25 mouse cellular contexts compared by ENCODE assay signal in the genomic region with DNA sequence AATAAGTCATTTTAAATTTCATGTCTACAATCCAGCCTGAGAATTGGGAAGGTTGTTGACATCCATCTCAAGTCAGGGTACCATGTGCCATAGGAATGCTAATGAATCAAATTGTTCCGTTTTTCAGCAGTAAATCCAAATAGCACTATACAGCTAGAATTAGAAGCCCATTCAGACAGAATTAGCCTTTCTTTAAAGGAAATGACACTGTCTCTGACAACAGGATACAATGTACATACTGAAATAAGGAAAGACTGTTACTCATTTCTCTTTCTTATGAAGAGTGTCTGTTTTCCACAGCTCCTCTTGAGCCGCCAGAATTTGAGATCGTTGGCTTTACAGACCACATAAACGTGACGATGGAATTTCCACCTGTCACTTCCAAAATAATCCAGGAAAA. TPM values are rescaled to one million over a fixed set of nuclear protein-coding genes. Genes with fewer than 3 reads are reported as not detected.
"Had no signal": no experiment of that assay in that cellular context is flagged by ENCODE, and none has a peak within 500 bp of the region (broad histone marks: within the 10 kb centered on the region; RNA-seq: fewer than 3 reads in every experiment).

Gene Gm21970 (plus strand): TSS at position 301 of the 400 bp plus-strand sequence.

- H3K4me1 ChIP-seq: neural tube, embryonic 12.5 days; neural tube, embryonic 13.5 days; neural tube, embryonic 15.5 days; stomach, embryonic 15.5 days had no signal

- H3K27ac ChIP-seq: neural tube, embryonic 12.5 days; neural tube, embryonic 13.5 days; neural tube, embryonic 15.5 days; stomach, embryonic 15.5 days; stomach, postnatal 0 days had no signal

- DNase-seq: retina, postnatal 1 day; right cerebral cortex, adult 18-20 months; right cerebral cortex, postnatal 14 days; right cerebral cortex, postnatal 25 days; right cerebral cortex, postnatal 4 days; spleen, adult 18-20 months; thymus, adult 18-20 months; thymus, adult 2 months; thymus, postnatal 14 days; thymus, postnatal 25 days; thymus, postnatal 36 days; thymus, postnatal 4 days had no signal

- H3K9ac ChIP-seq: neural tube, embryonic 12.5 days; neural tube, embryonic 13.5 days; neural tube, embryonic 15.5 days; stomach, embryonic 15.5 days had no signal

- H3K4me2 ChIP-seq: neural tube, embryonic 12.5 days; neural tube, embryonic 13.5 days; neural tube, embryonic 15.5 days; stomach, embryonic 15.5 days had no signal

- H3K27me3 ChIP-seq: neural tube, embryonic 12.5 days; neural tube, embryonic 13.5 days; neural tube, embryonic 15.5 days; stomach, embryonic 15.5 days had no signal

- H3K4me3 ChIP-seq: neural tube, embryonic 12.5 days; neural tube, embryonic 13.5 days; neural tube, embryonic 15.5 days; stomach, embryonic 15.5 days had no signal

- H3K9me3 ChIP-seq: neural tube, embryonic 12.5 days; neural tube, embryonic 13.5 days; neural tube, embryonic 15.5 days; stomach, embryonic 15.5 days had no signal

RNA-seq across cellular contexts. Expression of gene Gm21970, which starts in this region (rescaled TPM):
- total RNA-seq: neutrophil, adult 5-6 weeks had no signal
- polyA plus RNA-seq: neural tube, embryonic 12.5 days; neural tube, embryonic 13.5 days; neural tube, embryonic 14.5 days; neural tube, embryonic 15.5 days; small intestine, adult 2 months; spleen, adult 2 months; stomach, embryonic 14.5 days; stomach, embryonic 15.5 days; stomach, embryonic 16.5 days; stomach, postnatal 0 days; testis, adult 2 months; thymus, adult 2 months; thymus, postnatal 0 days had no signal
